Mouse (Mus musculus): ENCODE data around the gene Cldn3. TPM values are rescaled to one million over a fixed set of nuclear protein-coding genes. Genes with fewer than 3 reads are reported as not detected.

Gene Cldn3
- polyA plus RNA-seq, 1 experiment = 8.7 TPM

DNA sequence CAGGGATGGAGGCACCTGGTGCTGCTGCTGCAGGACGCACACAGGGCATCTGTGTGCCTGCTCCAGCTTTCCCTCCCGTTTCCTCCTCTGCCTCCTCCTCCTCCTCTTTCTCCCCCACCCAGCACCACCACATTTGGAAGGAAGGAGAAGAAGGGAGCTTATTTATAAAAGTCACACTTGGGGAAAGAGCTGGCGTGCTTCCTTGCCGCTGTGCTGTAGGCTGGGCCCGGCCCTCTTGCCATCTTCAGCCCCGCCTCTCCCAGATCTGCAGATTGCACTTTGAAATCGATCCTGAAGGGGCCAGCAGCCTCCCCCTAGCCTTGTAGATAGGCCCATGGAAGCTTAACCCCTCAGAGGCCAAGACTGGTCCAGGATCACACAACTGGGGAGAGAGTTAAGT is 39.9 kb downstream of the Cldn3 start:
- H3K4me3 ChIP-seq (ENCODE audit: control insufficient read depth, low read depth, low read length) = no peak overlapping the region
- TF ChIP-seq POLR2A (IDR thresholded peaks at IDR 0.05; ENCODE audit: control insufficient read depth, low read depth, low read length) (no peak), CTCF (IDR thresholded peaks at IDR 0.05; ENCODE audit: control insufficient read depth, insufficient read depth, insufficient replicate concordance, low read depth, low read length) (no peak)
- no peaks in the 10 kb centered on the region for H3K36me3 ChIP-seq (ENCODE audit: control insufficient read depth, insufficient read depth, low read length)
- H3K27ac ChIP-seq (ENCODE audit: control insufficient read depth, insufficient read depth, low read depth, low read length) = no peak overlapping the region
- H3K27me3 ChIP-seq (ENCODE audit: control insufficient read depth, insufficient read depth, low read length) = no peaks in the 10 kb centered on the region; the same call in 1 of the 2 replicates
- H3K4me1 ChIP-seq (ENCODE audit: control insufficient read depth, insufficient read depth, low read length) = peaks cover 26% of the 10 kb centered on the region

DNA sequence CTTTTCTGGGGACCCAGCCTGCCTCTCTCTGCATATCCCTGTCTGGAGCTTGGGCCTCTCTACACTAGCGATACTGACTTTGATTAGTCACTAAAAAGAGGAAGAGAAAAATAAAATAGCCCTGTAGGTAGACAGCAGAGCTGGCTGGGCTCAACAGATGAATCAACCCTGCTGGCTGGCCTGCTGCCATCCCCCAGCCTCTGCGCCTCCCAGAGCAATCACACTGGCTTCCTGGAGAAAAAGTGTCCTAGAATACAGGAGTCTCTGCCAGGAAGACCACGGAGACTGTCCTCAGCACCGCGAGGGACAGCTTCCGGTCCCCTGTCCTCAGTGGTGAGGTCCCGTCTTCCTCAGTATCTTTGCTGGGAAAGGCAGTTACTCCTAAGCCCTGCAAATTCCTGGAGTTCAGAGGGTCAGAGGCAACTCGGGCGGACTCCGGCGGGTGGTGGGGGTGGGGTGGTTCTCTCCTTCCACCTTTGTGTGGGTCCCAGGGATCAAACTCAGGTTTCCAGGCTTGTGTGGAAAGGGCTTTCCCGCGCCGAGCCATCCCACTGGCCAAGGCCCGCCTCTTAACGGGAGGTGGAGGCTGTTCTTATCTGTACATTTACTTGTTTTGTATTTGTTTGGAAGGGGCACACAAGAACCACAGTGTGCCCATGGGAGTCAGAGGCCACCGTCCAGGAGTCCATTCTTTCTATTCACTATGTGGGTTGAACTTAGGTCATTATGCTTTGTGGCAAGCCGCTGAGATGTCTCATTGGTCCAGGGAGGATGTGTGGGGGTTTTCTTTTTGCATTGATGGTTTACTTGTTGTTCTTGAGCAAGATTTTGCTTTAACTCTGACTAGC is 43.2 kb downstream of the Cldn3 start:
- Histone ChIP-seq H3K36me3 (ENCODE audit: control insufficient read depth, insufficient read depth, low read length) (no peaks in the 10 kb centered on the region), H3K27ac (ENCODE audit: control insufficient read depth, insufficient read depth, low read depth, low read length) (no peak overlapping the region)

DNA sequence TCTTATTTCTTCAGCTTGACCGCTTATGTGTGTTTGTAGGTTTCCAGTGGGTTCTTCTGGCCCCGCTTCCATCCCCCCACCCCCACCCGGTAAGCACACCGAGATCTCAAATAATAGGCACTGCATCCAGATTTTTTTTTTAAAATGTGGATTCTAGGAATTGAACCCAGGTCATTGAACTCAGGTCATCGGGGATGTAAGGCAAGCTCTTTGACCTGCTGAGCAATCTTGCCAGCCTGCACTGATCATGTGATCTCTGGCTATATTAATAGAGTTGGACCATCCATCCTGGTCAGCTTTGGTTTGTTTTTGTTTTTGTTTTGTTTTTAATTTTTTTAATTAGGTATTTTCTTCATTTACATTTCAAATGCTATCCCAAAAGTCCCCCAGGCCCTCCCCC is 46.6 kb downstream of the Cldn3 start:
- no peak overlapping the region for H3K4me3 ChIP-seq (ENCODE audit: control insufficient read depth, low read depth, low read length)
- no peak overlapping the region for H3K27ac ChIP-seq (ENCODE audit: control insufficient read depth, insufficient read depth, low read depth, low read length)
- peaks cover 25% of the 10 kb centered on the region for H3K4me1 ChIP-seq (ENCODE audit: control insufficient read depth, insufficient read depth, low read length)
- no peaks in the 10 kb centered on the region for H3K36me3 ChIP-seq (ENCODE audit: control insufficient read depth, insufficient read depth, low read length)
- no peaks in the 10 kb centered on the region for H3K27me3 ChIP-seq (ENCODE audit: control insufficient read depth, insufficient read depth, low read length)
- TF ChIP-seq POLR2A (IDR thresholded peaks at IDR 0.05; ENCODE audit: control insufficient read depth, low read depth, low read length) = no peak
- no peak for TF ChIP-seq CTCF (IDR thresholded peaks at IDR 0.05; ENCODE audit: control insufficient read depth, insufficient read depth, insufficient replicate concordance, low read depth, low read length)

More for the DNA sequence above, 43.2 kb downstream of the Cldn3 start:
- TF ChIP-seq CTCF (IDR thresholded peaks at IDR 0.05; ENCODE audit: control insufficient read depth, insufficient read depth, insufficient replicate concordance, low read depth, low read length) = no peak
- no peak for TF ChIP-seq POLR2A (IDR thresholded peaks at IDR 0.05; ENCODE audit: control insufficient read depth, low read depth, low read length)
- Histone ChIP-seq H3K27me3 (ENCODE audit: control insufficient read depth, insufficient read depth, low read length) (no peaks in the 10 kb centered on the region), H3K4me3 (ENCODE audit: control insufficient read depth, low read depth, low read length) (no peak overlapping the region), H3K4me1 (ENCODE audit: control insufficient read depth, insufficient read depth, low read length) (peaks cover 25% of the 10 kb centered on the region)

DNA sequence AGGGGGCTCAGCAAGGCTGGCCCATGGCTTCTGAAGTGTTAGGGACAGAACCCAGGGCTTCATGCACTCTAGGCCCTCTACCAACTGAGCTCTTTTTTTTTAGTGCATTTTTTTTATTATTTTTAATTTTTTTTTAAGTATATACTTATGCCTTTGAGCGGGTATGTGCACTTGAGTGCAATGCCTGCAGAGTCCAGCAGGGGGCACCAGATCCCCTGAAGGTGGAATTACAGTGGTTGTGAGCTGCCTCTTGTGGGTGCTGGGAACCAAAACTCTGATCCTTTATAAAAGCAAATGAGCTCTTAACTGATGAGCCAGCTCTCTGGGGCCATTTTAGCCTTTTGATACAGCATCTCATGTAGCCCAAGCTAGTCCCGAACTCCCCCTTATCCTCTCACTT is 48.6 kb downstream of the Cldn3 start:
- H3K4me1 ChIP-seq (ENCODE audit: control insufficient read depth, insufficient read depth, low read length) = peaks cover 10% of the 10 kb centered on the region
- no peaks in the 10 kb centered on the region for H3K27me3 ChIP-seq (ENCODE audit: control insufficient read depth, insufficient read depth, low read length)
- H3K4me3 ChIP-seq (ENCODE audit: control insufficient read depth, low read depth, low read length) = no peak overlapping the region
- no peaks in the 10 kb centered on the region for H3K36me3 ChIP-seq (ENCODE audit: control insufficient read depth, insufficient read depth, low read length)
- H3K27ac ChIP-seq (ENCODE audit: control insufficient read depth, insufficient read depth, low read depth, low read length) = no peak overlapping the region
- peak; percentile 79; the same call in 1 of the 2 replicates for TF ChIP-seq CTCF (IDR thresholded peaks at IDR 0.05; ENCODE audit: control insufficient read depth, insufficient read depth, insufficient replicate concordance, low read depth, low read length)
- no peak for TF ChIP-seq POLR2A (IDR thresholded peaks at IDR 0.05; ENCODE audit: control insufficient read depth, low read depth, low read length)

DNA sequence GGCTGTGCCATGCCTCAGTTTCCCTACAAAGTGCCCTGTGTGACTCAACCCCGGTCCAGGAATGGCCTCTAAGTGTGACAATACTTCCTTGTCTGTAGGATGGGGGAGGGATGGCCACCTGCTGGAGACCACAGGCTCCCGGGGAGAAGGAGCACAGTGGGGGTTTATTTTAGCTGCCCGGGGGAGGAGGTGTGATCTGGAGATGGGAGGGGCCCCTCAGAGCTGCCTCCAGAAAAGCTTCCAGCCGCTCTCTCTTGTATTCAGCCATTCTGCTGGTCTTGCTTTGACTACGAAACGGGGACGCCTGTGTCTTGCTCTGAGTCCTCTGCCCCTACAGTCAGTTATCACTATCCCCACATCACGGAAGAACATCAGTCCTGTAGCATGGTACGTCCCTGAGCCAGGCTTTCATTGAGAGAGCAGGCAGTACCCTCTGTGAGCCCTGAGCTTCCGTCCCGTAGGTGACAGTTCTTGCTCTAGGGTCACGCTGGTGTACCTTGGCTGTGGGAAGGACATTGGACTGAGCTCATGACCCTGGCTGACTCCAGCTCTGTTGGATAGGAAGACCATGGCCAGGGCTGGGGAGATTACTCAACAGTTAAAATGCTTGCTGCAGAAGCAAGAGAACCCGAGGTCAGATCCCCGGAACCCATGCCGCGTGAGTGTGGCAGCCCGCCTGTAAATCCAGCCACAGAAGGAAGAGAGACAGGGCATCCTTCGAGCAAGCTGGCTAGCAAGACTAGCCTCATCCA is 49.8 kb downstream of the Cldn3 start:
- Histone ChIP-seq H3K27ac (ENCODE audit: control insufficient read depth, insufficient read depth, low read depth, low read length) (no peak overlapping the region), H3K27me3 (ENCODE audit: control insufficient read depth, insufficient read depth, low read length) (no peaks in the 10 kb centered on the region), H3K4me1 (ENCODE audit: control insufficient read depth, insufficient read depth, low read length) (peaks cover 10% of the 10 kb centered on the region; the same call in 1 of the 2 replicates), H3K36me3 (ENCODE audit: control insufficient read depth, insufficient read depth, low read length) (no peaks in the 10 kb centered on the region), H3K4me3 (ENCODE audit: control insufficient read depth, low read depth, low read length) (no peak overlapping the region)
- TF ChIP-seq POLR2A (IDR thresholded peaks at IDR 0.05; ENCODE audit: control insufficient read depth, low read depth, low read length) = no peak
- no peak for TF ChIP-seq CTCF (IDR thresholded peaks at IDR 0.05; ENCODE audit: control insufficient read depth, insufficient read depth, insufficient replicate concordance, low read depth, low read length)

Other genes starting within 250 kb of the Cldn3 start
- 12.8 and 13.8 TPM in 2 replicates for gene Eln, start 238.9 kb upstream of the Cldn3 start, polyA plus RNA-seq (2012; rRNA removed)
- 293 and 298 TPM in 2 replicates for gene Tmem270, start 79.5 kb upstream of the Cldn3 start, polyA plus RNA-seq (2012; rRNA removed)
- 11.2 and 12.2 TPM in 2 replicates for gene Cldn13, start 70.7 kb upstream of the Cldn3 start, polyA plus RNA-seq (2012; rRNA removed)
- 6.3 and 6.9 TPM in 2 replicates for gene Mettl27, start 53.8 kb upstream of the Cldn3 start, polyA plus RNA-seq (2012; rRNA removed)
- gene Cldn4, start 39.3 kb upstream of the Cldn3 start, polyA plus RNA-seq (2012; rRNA removed) = 0.21 and 4.0 TPM in 2 replicates
- gene Abhd11, start 22.9 kb downstream of the Cldn3 start, polyA plus RNA-seq (2012; rRNA removed) = 102 and 108 TPM in 2 replicates
- 6.8 and 7.6 TPM in 2 replicates for gene Stx1a, start 37.3 kb downstream of the Cldn3 start, polyA plus RNA-seq (2012; rRNA removed)
- gene Dnajc30, start 78.0 kb downstream of the Cldn3 start, polyA plus RNA-seq (2012; rRNA removed) = 23.4 TPM in 2 replicates
- 42.9 and 43.5 TPM in 2 replicates for gene Bud23, start 78.7 kb downstream of the Cldn3 start, polyA plus RNA-seq (2012; rRNA removed)
- gene Vps37d, start 92.1 kb downstream of the Cldn3 start, polyA plus RNA-seq (2012; rRNA removed) = 0.33 and 0.71 TPM in 2 replicates
- gene Mlxipl, start 103.7 kb downstream of the Cldn3 start, polyA plus RNA-seq (2012; rRNA removed) = 16.7 and 19.6 TPM in 2 replicates
- gene Tbl2, start 163.4 kb downstream of the Cldn3 start, polyA plus RNA-seq (2012; rRNA removed) = 63.4 and 65.5 TPM in 2 replicates
- gene Bcl7b, start 182.1 kb downstream of the Cldn3 start, polyA plus RNA-seq (2012; rRNA removed) = 33.8 and 36.7 TPM in 2 replicates
- 6.4 and 7.7 TPM in 2 replicates for gene Baz1b, start 201.1 kb downstream of the Cldn3 start, polyA plus RNA-seq (2012; rRNA removed)

Data from testis, adult 2 months (tissue).